In genomic region chr8:123514136-123514535, GRCm38 (mm10) we compare ENCODE assay signal across 9 mouse cellular contexts. TPM values are rescaled to one million over a fixed set of nuclear protein-coding genes. Genes with fewer than 3 reads are reported as not detected.
A peak's percentile ranks its signal among the peaks of the same experiment; 100 is the strongest.
DNase-seq lines count a peak whose midpoint lies in the region; ATAC-seq and TF ChIP-seq lines count a peak whose summit lies in the region.
"Had no signal": no experiment of that assay in that cellular context is flagged by ENCODE, and none has a peak within 500 bp of the region (broad histone marks: within the 10 kb centered on the region; RNA-seq: fewer than 3 reads in every experiment).

No protein-coding gene starts in this region.

- peak overlapping the region; percentile 95; the same call in 1 of the 2 replicates for H3K4me2 ChIP-seq in lung, postnatal 0 days (replicated peaks; ENCODE audit: low read depth, low read length)
- H3K4me2 ChIP-seq in forebrain, embryonic 14.5 days (ENCODE audit: low read length): peak overlapping the region; percentile 80
- H3K4me2 ChIP-seq in liver, embryonic 13.5 days: peak overlapping the region; percentile 77
- H3K4me2 ChIP-seq in stomach, embryonic 16.5 days (ENCODE audit: low read depth, low read length): peak overlapping the region; percentile 100

- 4% methylated on average over 9 of the region's 9 CpGs for whole genome bisulfite sequencing in lung, postnatal 0 days
- WGBS in lung, adult 2 months: 7% methylated on average over 9 of the region's 9 CpGs
- 3% methylated on average over 9 of the region's 9 CpGs for WGBS in forebrain, embryonic 14.5 days
- 4% methylated on average over 9 of the region's 9 CpGs for WGBS in liver, embryonic 13.5 days (ENCODE audit: insufficient replicate concordance)
- 3% methylated on average over 9 of the region's 9 CpGs for WGBS in stomach, embryonic 16.5 days

- peak overlapping the region; percentile 50; the same call in 1 of the 2 replicates for H3K4me3 ChIP-seq in lung, postnatal 0 days (ENCODE audit: low read depth, low read length)
- H3K4me3 ChIP-seq in lung, adult 2 months (replicated peaks; ENCODE audit: extremely low read depth, low read depth, low read length): no peak overlapping the region
- peak overlapping the region; percentile 78 for H3K4me3 ChIP-seq in forebrain, embryonic 14.5 days (ENCODE audit: low read depth, low read length)
- H3K4me3 ChIP-seq in liver, embryonic 13.5 days (replicated peaks): peak overlapping the region; percentile 59
- peak overlapping the region; percentile 67 for H3K4me3 ChIP-seq in stomach, embryonic 16.5 days (replicated peaks; ENCODE audit: low read length)

- no peak for DNase-seq in lung, postnatal 0 days (ENCODE audit: low spot score)
- DNase-seq in lung, adult 2 months: no peak
- DNase-seq in forebrain, embryonic 14.5 days (ENCODE audit: low spot score): peak; percentile 31
- no peak for DNase-seq in liver, embryonic 13.5 days
- no peak for DNase-seq in thymus, postnatal 36 days
- no peak for DNase-seq in gastrocnemius, postnatal 25 days

- peaks cover 23% of the 10 kb centered on the region for H3K27me3 ChIP-seq in lung, postnatal 0 days (replicated peaks; ENCODE audit: insufficient read depth, low read length)
- no peaks in the 10 kb centered on the region for H3K27me3 ChIP-seq in forebrain, embryonic 14.5 days (replicated peaks; ENCODE audit: control insufficient read depth, insufficient read depth, low read length)
- H3K27me3 ChIP-seq in liver, embryonic 13.5 days: peaks cover 59% of the 10 kb centered on the region
- peaks cover 39% of the 10 kb centered on the region for H3K27me3 ChIP-seq in stomach, embryonic 16.5 days (ENCODE audit: control insufficient read depth, insufficient read depth, low read length)

- H3K36me3 ChIP-seq in lung, postnatal 0 days (ENCODE audit: insufficient read depth, low read length): no peaks in the 10 kb centered on the region
- peaks cover 26% of the 10 kb centered on the region for H3K36me3 ChIP-seq in forebrain, embryonic 14.5 days (ENCODE audit: control insufficient read depth, insufficient read depth, low read length)
- no peaks in the 10 kb centered on the region for H3K36me3 ChIP-seq in liver, embryonic 13.5 days
- no peaks in the 10 kb centered on the region for H3K36me3 ChIP-seq in stomach, embryonic 16.5 days (ENCODE audit: control insufficient read depth, insufficient read depth, low read length)

- no peak overlapping the region for H3K9ac ChIP-seq in lung, postnatal 0 days (replicated peaks; ENCODE audit: low read depth)
- peak overlapping the region; percentile 75 for H3K9ac ChIP-seq in forebrain, embryonic 14.5 days (ENCODE audit: low read length)
- H3K9ac ChIP-seq in liver, embryonic 13.5 days: no peak overlapping the region
- peak overlapping the region; percentile 75 for H3K9ac ChIP-seq in stomach, embryonic 16.5 days (ENCODE audit: low read length)

- no peak for TF ChIP-seq CTCF in lung, postnatal 0 days (IDR thresholded peaks at IDR 0.05)
- no peak for TF ChIP-seq CTCF in lung, adult 2 months (IDR thresholded peaks at IDR 0.05; ENCODE audit: insufficient read depth, low read length)

- TF ChIP-seq POLR2A in lung, adult 2 months (IDR thresholded peaks at IDR 0.05; ENCODE audit: borderline replicate concordance, extremely low read depth, low read depth, low read length): no peak

- H3K4me1 ChIP-seq in lung, postnatal 0 days (ENCODE audit: insufficient read depth, low read depth, low read length): no peaks in the 10 kb centered on the region
- peaks cover 3% of the 10 kb centered on the region; the same call in 1 of the 2 replicates for H3K4me1 ChIP-seq in lung, adult 2 months (ENCODE audit: control insufficient read depth, insufficient read depth, low read length)
- peaks cover 12% of the 10 kb centered on the region for H3K4me1 ChIP-seq in forebrain, embryonic 14.5 days (ENCODE audit: control insufficient read depth, insufficient read depth, low read length)
- peaks cover 17% of the 10 kb centered on the region for H3K4me1 ChIP-seq in liver, embryonic 13.5 days (replicated peaks)
- peaks cover 10% of the 10 kb centered on the region for H3K4me1 ChIP-seq in stomach, embryonic 16.5 days (ENCODE audit: control insufficient read depth, insufficient read depth, low read length)

- no peak for ATAC-seq in lung, postnatal 0 days
- ATAC-seq in forebrain, embryonic 14.5 days: no peak
- ATAC-seq in liver, embryonic 13.5 days (ENCODE audit: low read depth): no peak
- ATAC-seq in stomach, embryonic 16.5 days (ENCODE audit: insufficient read depth, low FRiP score): no peak
- no peak for ATAC-seq in inflammation-experienced regulatory T-cells, adult 6 months

- no peaks in the 10 kb centered on the region for H3K9me3 ChIP-seq in lung, postnatal 0 days (ENCODE audit: low read length)
- no peaks in the 10 kb centered on the region for H3K9me3 ChIP-seq in forebrain, embryonic 14.5 days (replicated peaks; ENCODE audit: control insufficient read depth, low read length)
- H3K9me3 ChIP-seq in liver, embryonic 13.5 days (replicated peaks): no peaks in the 10 kb centered on the region
- H3K9me3 ChIP-seq in stomach, embryonic 16.5 days (replicated peaks; ENCODE audit: control insufficient read depth, low read length): no peaks in the 10 kb centered on the region

- no peak for TF ChIP-seq EP300 in lung, postnatal 0 days (IDR thresholded peaks at IDR 0.05)

- H3K27ac ChIP-seq in lung, postnatal 0 days (ENCODE audit: low read length): no peak overlapping the region
- H3K27ac ChIP-seq in forebrain, embryonic 14.5 days (ENCODE audit: low read depth, low read length): peak overlapping the region; percentile 77
- H3K27ac ChIP-seq in liver, embryonic 13.5 days: no peak overlapping the region
- H3K27ac ChIP-seq in stomach, embryonic 16.5 days (ENCODE audit: low read length): no peak overlapping the region

RNA-seq across cellular contexts. Expression of gene Dbndd1, which starts 1.1 kb away (rescaled TPM):
- 1.7 and 1.8 TPM in 2 replicates for polyA plus RNA-seq in lung, postnatal 0 days (2015; fragmentation: Nextera tagmentation; extraction: Ambion mirVana)
- polyA plus RNA-seq in lung, adult 2 months (2012; rRNA removed): 1.8 and 2.6 TPM in 2 replicates
- polyA plus RNA-seq in forebrain, embryonic 14.5 days (2014; fragmentation: Nextera tagmentation; extraction: Ambion mirVana): 94.2 and 104 TPM in 2 replicates
- 0.29 and 0.32 TPM in 2 replicates for polyA plus RNA-seq in liver, embryonic 13.5 days (2015; fragmentation: Nextera tagmentation; extraction: Ambion mirVana)
- polyA plus RNA-seq in stomach, embryonic 16.5 days (2015; fragmentation: Nextera tagmentation; extraction: Ambion mirVana): 3.2 TPM in 2 replicates
- 1 to 10 TPM in 1 of 3 experiments, under 1 TPM in 2; 0.47 to 1.2 (median 0.54) TPM for polyA plus RNA-seq in inflammation-experienced regulatory T-cells, adult 6 months (2017; shearing (Covaris generic))
- total RNA-seq in gastrocnemius, postnatal 25 days (2021): not detected
- total RNA-seq: gastrocnemius, postnatal 14 days had no signal

RNA-seq across cellular contexts. Expression of gene Gas8, which starts 4.5 kb away (rescaled TPM):
- polyA plus RNA-seq in lung, postnatal 0 days (2015; fragmentation: Nextera tagmentation; extraction: Ambion mirVana): 19.6 and 21.5 TPM in 2 replicates
- polyA plus RNA-seq in lung, adult 2 months (2012; rRNA removed): 9.2 and 14.0 TPM in 2 replicates
- 39.1 and 43.9 TPM in 2 replicates for polyA plus RNA-seq in forebrain, embryonic 14.5 days (2014; fragmentation: Nextera tagmentation; extraction: Ambion mirVana)
- 4.2 and 4.8 TPM in 2 replicates for polyA plus RNA-seq in liver, embryonic 13.5 days (2015; fragmentation: Nextera tagmentation; extraction: Ambion mirVana)
- 24.7 and 25.9 TPM in 2 replicates for polyA plus RNA-seq in stomach, embryonic 16.5 days (2015; fragmentation: Nextera tagmentation; extraction: Ambion mirVana)
- polyA plus RNA-seq in inflammation-experienced regulatory T-cells, adult 6 months (2017; shearing (Covaris generic)): 10 to 100 TPM in 1 of 3 experiments, 1 to 10 TPM in 2; 6.4 to 10.1 (median 7.3) TPM
- total RNA-seq in gastrocnemius, postnatal 25 days (2021): 1 to 10 TPM; 3.5 to 4.0 TPM

RNA-seq across cellular contexts. Expression of gene Afg3l1, which starts 36.4 kb away (rescaled TPM):
- 28.3 and 32.1 TPM in 2 replicates for polyA plus RNA-seq in lung, postnatal 0 days (2015; fragmentation: Nextera tagmentation; extraction: Ambion mirVana)
- 13.0 and 21.4 TPM in 2 replicates for polyA plus RNA-seq in lung, adult 2 months (2012; rRNA removed)
- polyA plus RNA-seq in forebrain, embryonic 14.5 days (2014; fragmentation: Nextera tagmentation; extraction: Ambion mirVana): 26.6 and 28.2 TPM in 2 replicates
- polyA plus RNA-seq in liver, embryonic 13.5 days (2015; fragmentation: Nextera tagmentation; extraction: Ambion mirVana): 34.6 and 35.3 TPM in 2 replicates
- 47.2 and 52.3 TPM in 2 replicates for polyA plus RNA-seq in stomach, embryonic 16.5 days (2015; fragmentation: Nextera tagmentation; extraction: Ambion mirVana)
- 10 to 100 TPM; 32.6 to 47.7 (median 36.1) TPM for polyA plus RNA-seq in inflammation-experienced regulatory T-cells, adult 6 months (2017; shearing (Covaris generic))
- 10 to 100 TPM; 37.9 to 39.8 TPM for total RNA-seq in gastrocnemius, postnatal 25 days (2021)

Comparison
In these comparisons a context has a peak if more than half of its experiments do, and no peak if none do; other contexts are left out.
1. H3K9ac ChIP-seq: peak in forebrain, embryonic 14.5 days (single experiment) and stomach, embryonic 16.5 days (single experiment); none in lung, postnatal 0 days (single experiment) and liver, embryonic 13.5 days (single experiment).
2. RNA of gene Dbndd1, which starts 1.1 kb away (polyA plus RNA-seq): 94.2 to 104 TPM in forebrain, embryonic 14.5 days; 3.2 TPM in stomach, embryonic 16.5 days, 1.8 to 2.6 TPM in lung, adult 2 months, 1.7 to 1.8 TPM in lung, postnatal 0 days, 0.47 to 1.2 TPM in inflammation-experienced regulatory T-cells, adult 6 months and 0.29 to 0.32 TPM in liver, embryonic 13.5 days; every median in the first group is over 10 times any median in the second.
3. Peak in every context shown above with its lines, with median percentiles within 50 percentile points of each other: H3K4me2 ChIP-seq.